Mouse (Mus musculus) adrenal gland (tissue): ENCODE data around the gene Csmd2.

Experiments
- intact Hi-C: fragments of 180-260 bp; cut with DNase I; formaldehyde crosslinking; loops from one replicate; pipeline ENCODE4 v1.15.1; 2025
- long read RNA-seq, 2 experiments: library from polyadenylated mRNA; unstranded; transcript quantifications; one replicate each; pipeline ENCODE4 v2.0.0; 2020; ENCODE audit warnings: borderline replicate concordance in 1 of 2; ENCODE audit not compliant: insufficient replicate concordance in 1 of 2

Csmd2 gene
- long read RNA-seq, experiment 1, partial matches to known transcripts = 0 of 2 reads
- long read RNA-seq, experiment 1, other reads (novel, unspliced or antisense) = 2 of 2 reads
- long read RNA-seq, experiment 2, partial matches to known transcripts = 1 of 1 reads
- long read RNA-seq, experiment 2, other reads (novel, unspliced or antisense) = 0 of 1 reads

DNA sequence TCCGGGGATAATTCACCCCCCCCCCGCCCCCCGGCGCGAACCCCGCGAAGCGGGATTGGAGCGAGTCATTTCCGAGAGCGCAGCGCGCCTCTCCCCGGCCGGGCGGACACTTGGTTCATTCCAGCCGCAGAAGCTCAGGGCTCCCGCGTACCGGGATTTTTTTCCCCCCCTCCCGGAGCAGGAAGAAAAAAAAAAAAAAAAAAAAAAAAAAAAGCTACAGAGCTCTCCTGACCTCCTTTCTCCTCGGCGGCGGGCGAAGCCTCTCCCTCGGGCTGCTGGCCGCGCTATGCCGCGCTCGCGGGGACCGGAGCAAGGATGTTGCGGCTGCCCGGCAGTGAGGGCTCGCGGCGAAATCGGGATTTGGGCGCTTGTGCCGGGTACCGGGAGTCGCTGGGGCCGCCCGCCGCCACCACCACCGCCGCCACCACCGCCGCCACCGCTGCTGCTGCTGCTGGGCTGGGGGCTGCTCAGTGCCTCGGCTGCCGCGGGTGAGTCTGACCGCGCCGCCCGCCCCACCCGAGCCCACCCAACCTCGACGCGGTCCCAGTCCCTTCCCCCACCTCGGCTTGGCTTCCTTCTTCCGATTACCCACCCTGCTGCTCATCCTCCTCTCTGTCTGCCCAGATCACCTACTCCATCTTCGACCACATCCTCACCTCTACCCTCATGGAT lies at the start of gene Csmd2:
TSS of gene Csmd2 (plus strand) at position 74 of the 672 bp plus-strand sequence.
- intact Hi-C loops = no loop called here

DNA sequence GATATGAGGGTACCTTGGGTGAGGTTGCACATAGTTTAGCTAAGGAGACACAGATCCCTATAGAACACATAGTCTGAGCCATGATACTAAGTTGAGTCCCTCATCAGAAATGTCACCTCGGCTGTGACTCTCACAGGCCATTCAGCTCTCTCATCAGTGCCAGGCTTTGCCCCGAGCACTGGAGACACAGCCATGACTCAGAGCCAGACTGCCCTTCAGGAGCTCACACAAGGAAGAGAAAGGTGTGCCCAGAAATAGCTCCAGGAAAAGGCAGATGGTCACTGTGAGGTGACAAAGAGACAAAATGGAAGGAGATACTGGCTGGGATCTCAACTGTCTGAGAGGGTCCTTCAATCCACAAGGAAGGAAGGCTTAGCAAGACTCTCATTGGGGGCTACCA lies 40.0 kb upstream of the Csmd2 start:
- intact Hi-C loops = no loop called here

DNA sequence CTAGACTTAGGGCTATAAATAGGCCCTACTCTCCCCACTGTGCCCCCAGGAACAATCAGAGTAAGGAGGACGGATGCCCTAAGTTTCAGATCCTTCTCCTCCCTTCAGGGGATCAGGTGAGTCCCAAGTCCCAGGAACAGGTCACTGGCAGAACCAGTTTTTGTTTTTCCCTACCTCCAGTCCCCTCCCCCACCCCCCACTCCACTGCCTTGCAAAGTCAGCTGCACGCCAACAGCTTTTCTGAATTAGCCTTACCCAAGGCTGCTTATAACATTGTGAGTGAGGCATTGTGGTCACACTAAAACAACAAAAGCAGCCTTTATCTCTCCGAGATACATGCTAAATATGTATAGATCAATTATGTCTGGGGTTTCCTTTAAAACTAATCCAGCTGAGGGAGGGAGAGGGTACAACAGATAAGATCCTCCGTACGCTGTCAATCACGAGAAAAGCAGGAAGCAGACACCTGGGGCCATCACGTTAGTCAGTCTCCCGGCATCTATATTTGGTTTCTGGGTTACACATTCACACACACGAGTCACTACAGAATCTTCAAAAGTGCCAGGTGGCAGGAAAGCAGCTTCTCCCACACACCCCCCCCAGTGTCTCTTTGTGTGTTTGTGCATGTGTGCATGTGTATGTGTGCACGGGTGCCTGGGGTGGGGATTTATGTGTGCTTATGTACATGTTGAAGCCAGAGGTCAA lies 34.5 kb upstream of the Csmd2 start:
- intact Hi-C loops = no loop called here

DNA sequence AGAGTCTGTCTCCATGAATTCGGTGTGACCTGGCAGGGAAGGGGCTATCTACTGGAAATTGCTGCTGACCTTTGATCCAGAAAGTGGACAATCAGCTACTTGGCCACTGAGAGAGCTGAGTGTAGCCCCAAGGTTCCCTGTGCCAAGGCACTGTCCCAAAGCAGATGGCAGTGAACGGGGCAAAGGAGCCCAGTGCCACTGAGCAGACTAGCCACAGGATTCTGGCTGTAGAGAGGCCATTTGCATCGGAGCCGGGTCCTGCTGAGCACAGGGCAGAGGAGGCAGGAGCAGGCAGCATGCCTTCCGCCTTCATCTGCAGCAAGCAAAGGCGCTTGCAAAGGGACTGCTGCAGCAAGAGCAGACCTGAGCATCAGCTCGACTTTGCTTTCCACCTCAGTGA lies 18.6 kb upstream of the Csmd2 start:
- intact Hi-C loops = no loop called here

DNA sequence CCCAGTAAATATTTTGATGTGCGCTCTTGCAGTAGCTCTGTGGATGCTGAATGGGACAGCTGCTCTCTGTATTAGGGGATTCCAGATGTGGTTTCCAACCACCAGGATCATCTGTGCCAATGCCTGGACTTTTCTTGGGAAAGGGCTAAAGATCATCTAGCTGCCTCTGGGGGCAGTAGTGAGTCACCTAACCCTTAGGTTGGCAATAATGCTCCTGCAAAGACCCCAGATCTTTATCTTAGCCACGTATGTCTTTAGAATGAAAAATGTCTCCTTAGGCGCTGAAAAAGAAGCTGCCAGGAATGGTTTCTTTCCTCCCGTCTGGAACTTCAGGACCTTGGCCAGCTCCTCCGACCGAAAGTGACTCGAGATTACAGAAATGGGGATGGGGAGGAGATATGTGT lies 17.6 kb upstream of the Csmd2 start:
- intact Hi-C loops = no loop called here

DNA sequence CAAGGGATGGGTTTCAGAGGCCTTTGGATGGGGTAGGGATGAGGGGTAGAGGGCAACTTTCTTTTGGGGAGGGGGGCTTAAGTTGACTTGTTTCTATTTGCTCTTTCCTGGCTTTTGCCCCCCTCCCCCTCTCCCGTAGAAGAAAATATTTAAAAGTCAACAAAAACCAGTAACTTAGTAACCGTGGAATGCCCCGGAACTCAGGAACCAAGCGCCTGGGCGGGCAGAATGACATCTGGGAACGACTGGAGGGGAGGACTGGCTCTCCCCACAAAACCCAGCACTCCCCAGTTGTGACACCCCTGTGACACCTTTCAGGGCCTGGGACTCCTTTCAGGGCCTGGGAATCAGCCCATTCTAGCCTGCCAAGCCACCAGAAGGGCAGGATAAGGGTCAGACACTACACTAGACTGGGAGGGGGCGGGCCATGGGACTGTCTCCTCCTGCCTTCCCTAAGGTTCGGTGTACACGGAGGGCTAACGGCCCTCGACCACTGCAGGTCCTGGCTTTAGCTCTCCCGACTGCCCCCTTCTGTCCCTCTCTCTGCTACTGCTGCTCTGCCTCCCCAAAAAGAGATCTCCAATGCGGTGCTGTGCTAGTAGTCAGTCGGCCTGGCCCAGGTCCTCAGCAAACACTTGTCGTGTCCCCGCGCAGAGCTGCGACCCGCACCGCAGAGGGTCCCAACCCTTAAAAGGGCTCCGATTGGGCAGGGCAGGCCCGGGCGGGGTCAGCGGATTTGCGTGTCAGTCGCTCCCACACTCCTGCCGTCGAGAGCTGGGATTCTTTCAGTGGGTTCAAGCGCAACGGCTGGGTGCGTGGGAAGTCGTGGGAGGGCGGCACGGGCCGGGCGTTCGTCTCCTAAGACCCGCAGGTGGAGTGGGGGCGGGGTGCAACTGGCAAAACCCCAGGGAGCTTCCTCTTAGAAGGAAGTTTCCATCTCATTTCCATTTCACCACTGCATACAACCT lies 16.5 kb upstream of the Csmd2 start, which contains the start of gene CK137956:
TSS of gene CK137956 (minus strand) at position 51 of the 968 bp plus-strand sequence.
- intact Hi-C loops = no loop called here

DNA sequence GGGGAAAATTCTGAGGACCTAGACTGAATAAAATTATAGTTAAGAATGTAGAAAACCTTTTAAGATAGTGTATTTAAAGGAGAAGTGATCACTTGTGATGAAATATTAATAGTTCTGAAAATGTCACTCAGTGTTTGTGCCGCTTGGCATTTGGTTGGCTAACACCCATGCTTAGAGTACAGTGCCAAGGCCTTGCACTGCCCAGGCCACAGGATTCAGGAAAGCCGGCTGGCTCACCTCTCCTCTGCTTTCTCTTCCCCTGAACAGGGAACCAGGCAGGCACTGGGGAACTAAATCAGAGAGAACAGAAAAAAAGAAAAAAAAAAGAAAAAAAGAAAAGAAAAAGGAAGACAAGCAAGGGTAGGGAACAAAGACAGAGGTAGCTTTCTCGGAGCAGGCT lies 14.7 kb upstream of the Csmd2 start:
- intact Hi-C loops = no loop called here

DNA sequence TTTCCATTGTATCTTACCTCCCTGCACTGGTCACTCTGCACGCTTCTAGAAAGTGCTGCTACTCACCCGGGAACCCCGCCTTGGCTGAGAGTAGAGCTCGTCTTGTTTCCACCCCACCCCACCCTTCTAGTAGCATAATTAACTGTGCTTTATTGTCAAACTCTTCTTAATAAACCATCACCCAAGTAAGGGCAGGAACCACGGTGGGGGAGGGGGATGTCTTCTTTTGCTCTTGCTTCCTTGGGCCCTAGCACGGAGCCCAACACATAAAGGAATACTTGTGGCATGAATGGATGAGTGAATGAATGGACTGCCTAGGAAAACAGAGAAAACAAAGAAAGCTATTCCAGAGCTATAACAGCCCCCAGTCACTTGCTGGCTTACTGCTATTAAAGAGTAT lies 6.5 kb upstream of the Csmd2 start:
- intact Hi-C loops = no loop called here

DNA sequence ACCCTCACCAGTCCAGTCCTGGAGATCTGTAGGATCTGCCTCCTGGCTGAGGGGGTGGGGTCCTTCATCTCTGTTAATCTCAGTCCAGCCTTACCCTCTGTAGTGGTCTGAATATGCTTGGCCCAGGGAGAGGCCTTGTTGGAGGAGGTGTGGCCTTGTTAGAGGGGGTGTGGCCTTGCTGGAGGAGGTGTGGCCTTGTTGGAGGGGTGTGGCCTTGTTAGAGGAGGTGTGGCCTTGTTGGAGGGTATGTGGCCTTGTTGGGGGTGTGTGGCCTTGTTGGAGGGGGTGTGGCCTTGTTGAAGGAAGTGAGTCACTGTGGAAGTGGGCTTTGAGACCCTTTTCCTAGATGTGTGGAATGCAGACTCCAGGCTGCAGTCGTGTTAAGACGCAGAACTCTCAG lies 3.2 kb upstream of the Csmd2 start:
- intact Hi-C loops = no loop called here

DNA sequence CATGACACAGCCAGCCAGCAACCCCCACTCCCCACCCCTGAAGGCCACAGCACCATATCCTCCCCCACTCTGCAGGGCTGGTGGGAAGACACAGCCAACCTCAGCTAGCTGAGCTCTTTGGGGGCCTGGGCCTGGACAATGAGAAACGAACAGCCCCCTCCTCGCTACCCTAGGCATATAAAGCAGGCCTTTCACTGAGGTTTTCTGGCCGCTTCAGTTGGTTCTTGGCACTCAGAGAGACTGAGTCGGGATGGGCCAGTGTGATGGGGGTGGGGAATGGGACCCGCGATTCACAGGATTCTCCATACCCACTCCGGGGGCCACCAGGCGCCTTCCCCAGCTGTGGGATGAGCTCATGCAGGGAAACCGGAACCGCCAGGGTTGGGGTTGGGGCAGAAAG lies 1.8 kb upstream of the Csmd2 start:
- intact Hi-C loops = no loop called here

DNA sequence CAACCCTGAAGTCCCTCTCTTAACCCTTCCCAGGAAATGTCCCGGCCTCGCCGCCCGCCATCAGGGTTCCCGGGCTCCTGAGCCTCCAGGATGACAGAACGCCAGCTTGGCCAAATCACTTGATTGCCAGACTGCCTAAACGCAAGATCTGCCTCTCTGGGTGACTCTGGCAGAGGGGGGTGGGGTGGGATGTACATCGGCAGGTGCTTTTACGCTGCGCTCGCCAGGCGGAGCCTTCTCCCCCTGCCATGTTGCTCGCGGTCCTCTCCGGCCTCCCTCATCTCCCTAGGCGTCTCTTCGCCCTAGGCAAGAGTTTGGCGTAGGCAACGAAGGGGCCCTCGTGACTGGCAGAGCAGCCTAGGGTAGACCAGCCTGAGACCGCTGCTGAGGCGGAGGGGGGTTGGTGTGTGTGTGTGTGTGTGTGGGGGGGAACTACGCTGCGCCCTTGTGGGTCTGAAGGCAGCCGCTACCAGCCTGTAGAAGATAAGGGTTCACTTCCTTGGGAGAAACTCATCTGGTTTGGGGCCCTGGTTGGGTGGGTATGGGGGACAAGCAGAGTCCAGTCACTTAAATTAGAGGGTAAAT lies 1.1 kb upstream of the Csmd2 start:
- intact Hi-C loops = no loop called here

DNA sequence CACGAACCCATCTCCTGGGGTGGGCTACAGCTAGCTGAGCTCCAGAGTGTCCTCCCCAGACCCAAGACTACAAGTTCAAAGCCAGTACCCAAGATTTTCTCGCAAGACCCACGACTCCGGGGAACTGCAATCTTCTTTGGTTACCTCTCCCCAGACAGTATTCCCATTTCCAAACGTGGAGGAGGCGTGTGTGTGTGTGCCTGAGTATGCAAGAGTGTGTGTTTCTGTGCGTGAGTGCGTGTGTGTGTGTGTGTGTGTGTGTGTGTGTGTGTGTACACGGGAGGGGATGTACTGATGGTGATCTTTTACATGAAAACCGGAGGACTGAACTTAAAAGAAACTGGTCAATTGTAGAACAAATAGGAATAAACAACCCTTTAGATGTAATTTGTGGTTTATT lies 387 bp upstream of the Csmd2 start:
- intact Hi-C loops = no loop called here

DNA sequence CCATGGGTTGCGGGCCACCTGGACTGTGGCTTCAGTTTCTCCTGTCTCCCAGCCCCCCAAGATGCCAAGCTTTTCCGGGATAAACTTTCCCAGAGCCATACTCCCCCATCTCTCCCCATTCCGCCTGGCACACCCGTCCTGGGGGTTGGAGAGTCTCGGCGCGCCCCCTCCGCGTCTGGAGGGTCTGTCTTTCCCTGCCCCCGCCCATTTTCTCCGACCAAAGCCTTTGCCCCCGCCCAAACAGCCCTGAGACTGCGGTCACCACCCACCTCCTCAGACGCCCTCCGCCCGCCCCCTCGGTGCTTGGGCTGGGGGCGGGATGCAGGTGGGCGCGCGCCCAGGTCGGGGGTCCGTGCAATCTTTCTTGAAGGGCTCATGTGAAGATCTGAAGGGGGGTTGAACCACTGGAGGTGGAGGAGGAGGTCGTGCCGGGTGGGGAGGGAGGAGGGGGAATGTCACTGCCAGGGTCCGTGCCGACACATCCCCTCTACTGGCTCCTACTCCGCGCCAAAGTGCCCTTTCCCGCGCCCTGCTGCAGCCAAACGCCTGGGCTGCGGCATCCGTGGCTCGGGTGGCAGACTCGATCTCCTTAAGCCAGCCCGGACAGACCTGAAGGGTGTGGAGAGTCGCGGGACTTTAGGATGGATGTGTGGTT lies 996 bp downstream of the Csmd2 start:
- intact Hi-C loops = no loop called here

DNA sequence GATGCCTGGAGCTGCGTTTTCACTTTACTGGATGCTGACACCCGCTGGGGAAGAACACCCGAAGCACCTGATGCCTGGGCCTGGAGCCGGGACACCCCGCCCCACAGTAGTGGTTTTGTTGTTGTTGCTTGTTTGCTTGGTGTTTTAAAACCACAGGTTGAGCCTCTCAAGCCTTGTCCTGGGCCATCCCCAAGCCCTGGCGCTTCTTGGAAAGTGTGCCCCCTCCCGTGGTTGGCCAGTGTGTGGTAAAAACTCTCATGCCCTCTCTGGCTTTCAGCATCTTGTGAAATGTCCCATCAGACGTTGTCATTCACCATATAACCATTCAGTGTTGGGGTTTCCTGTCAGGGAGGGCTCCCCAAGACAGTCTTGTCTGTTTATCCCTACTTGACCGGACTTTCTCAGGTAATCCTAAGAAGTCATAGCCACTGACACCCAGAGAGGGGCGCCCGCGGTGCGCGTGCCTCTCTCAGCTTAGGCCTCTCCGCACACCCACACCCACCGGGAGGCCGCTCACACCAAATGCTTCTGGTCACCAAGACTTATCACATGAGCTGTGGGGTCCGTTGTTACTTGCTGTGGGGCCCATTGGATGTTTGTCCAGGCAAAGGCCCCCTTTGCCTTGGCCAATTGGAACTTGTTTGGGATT lies 1.8 kb downstream of the Csmd2 start:
- intact Hi-C loops = no loop called here

DNA sequence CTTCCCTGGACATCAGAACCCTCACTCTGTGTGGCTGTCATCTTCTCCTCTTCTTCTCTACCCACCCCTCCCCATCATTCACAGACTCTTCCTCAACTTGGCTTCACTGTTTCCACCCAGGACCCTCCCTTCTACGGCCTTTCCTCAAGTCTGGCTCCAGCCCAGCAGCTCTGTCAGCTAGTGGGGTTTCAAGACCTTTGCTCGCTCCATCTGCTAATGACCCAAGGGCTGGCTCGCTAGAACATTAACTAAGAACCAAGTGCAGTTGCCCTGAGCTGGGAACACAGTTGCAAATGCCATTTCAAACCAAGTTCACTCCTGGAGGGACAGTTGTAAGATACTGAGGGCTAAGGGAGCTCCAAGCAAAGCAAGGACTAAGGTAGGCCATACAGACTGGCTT lies 11.6 kb downstream of the Csmd2 start:
- intact Hi-C loops = no loop called here

DNA sequence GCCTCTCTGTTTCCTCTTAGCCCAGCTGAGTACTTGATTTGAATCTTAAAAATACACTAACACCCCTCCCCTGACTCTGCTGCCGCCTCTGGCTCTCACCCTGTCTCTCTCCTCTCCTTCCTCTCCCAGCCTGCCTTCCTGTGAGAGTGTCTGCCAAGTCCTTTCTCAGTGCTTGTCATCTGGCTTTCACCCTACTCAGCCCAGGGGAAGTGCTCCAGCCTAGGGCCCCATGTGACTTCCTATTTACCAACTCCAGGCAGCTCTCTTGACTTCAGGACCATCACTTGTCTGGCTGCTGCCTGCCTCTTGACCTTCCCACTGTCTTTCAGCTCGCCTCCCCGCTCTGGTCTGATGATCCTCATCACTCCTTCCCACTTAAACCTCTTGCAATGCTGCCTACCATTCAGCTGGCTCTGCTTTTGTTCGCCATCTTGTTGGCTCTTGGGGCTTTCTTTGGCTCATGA lies 15.0 kb downstream of the Csmd2 start:
- intact Hi-C loops = no loop called here

DNA sequence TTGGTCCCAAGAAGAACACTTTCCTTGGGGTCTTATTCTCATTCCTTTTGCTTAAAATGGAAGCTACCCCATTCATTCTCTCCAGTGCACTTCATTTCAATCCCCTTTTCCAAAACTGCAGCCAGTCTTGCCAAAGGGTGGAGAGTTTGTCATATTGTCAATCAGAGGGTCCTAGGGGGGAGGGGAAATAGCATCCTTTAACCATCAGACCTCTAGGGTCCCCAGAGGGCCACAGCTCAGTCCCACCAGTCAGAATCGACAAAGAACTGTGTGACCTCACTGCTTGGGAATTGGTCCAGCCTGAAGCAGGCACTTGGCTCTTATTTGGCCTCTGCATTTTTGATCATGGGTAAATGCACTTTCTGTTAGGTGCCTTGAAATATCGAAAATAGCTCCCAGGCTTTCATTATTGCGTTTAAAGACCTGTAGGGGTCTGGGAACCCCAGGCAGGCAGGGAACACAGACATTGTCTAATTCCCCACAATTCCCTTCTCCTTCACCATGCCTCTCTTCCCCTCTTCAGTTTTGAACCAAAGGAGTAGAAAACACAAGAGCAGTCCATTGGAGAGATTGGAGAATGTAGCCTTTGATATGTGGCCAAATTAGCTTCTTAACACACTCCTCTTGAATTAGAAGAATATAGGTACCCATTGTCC lies 17.3 kb downstream of the Csmd2 start:
- intact Hi-C loops = no loop called here

DNA sequence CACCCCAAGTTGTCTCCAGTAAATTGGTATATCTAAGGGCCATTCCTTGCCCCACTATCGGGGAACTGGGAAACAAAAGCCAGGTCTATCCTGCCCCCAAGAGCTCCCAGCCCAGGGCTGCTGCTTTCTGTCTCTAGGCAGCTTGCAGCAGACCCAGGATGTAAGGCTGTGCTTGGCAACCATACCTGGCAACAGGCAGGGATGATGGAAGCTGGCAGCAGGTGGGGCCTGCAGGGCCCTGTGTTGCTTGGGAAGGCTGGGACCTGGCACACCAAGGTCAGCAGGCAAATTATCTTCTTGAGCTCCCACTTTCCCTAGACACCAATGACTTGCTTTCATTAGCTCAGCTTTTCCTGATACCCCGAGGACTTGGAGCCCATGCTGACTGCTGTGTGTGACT lies 31.8 kb downstream of the Csmd2 start:
- intact Hi-C loops = no loop called here

DNA sequence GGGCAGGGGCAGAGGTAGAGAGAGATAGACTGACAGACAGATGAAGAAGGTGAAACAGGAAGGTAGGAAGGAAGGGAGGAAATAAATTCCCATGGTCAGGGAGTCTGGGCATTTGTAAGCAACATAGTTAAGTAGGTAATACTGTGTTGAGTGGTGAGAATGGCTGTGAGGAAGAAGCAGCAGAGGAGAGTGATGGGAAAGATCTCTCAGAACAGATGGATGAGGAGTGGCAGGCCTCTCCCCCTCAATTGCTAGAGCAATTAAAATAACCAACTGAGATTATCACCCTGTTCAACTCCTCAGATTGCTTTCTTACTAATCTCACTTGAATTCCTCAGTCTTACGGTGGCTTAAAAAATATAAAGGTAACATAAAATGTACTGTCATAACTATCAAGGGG lies 40.6 kb downstream of the Csmd2 start:
- intact Hi-C loops = no loop called here

DNA sequence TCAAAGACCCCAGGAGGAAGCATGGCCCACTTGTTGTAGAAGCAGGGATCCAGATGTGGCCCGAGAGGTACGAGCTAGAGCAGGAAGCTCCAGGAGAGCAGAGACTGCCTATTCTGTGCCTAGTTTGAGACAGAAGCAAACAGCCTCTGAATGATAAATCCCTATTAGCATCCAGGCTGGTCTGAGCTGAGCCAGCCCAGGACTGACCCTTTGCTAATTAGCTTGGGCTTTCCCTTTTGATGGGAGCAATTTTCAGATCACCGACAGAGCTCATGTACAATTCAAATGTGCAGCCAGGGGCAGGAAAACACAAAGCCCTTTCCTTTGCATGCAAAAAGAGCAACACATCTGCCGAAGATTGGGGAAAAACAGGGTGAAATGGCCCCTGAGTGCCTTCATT lies 54.2 kb downstream of the Csmd2 start:
- intact Hi-C loops = no loop called here
